Mouse (Mus musculus): ENCODE measurements around the gene Sel1l. TPM values are rescaled to one million over a fixed set of nuclear protein-coding genes. Genes with fewer than 3 reads are reported as not detected.

Sel1l gene
- total RNA-seq, 2 experiments from 2014 or later, result 64.8 to 66.3 TPM

DNA sequence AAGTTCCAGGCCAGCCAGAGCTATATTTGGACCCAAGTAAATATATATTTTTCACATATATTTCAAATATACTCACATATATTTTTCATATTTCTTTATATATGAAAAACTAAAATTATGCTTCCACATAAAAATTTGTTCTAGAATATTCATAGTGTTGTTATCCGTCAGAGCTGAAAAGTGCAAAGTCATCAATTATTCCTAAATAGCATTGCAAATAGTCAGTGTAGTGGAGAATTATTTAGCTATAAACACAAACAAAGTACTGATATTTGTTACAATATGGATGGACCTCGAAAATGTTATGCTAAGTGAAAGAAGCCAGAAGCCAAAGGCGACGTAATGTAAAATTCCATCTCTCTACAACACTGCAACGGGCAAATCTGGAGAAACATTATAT, 67.5 kb downstream of the Sel1l start:
- ATAC-seq (ENCODE audit: poor library complexity, severe bottlenecking), result no peak

- ATAC-seq (ENCODE audit: poor library complexity, severe bottlenecking), result no peak
Observed at GRCm38 (mm10) chr12:91780531-91780930, 68.4 kb downstream of the Sel1l start.

DNA sequence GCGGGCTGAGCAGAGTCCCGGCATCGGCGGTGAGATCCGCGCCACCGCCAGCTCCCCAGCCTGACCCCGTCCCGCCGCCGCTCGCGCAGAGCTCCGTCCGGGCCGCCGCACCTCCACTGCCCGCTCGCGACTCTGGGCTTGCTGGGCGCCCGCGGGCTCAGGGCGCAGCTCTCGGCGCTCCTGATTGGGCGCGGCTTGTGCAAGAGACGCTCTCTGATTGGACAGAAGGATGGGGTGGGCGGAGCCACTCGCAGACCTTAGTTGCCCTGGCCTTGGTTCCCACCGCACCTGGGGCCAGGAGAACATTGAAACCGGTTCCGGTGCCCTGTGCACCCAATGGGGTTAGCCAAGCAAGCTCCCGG, 70.0 kb downstream of the Sel1l start:
- peak; percentile 95 for ATAC-seq (ENCODE audit: poor library complexity, severe bottlenecking)

DNA sequence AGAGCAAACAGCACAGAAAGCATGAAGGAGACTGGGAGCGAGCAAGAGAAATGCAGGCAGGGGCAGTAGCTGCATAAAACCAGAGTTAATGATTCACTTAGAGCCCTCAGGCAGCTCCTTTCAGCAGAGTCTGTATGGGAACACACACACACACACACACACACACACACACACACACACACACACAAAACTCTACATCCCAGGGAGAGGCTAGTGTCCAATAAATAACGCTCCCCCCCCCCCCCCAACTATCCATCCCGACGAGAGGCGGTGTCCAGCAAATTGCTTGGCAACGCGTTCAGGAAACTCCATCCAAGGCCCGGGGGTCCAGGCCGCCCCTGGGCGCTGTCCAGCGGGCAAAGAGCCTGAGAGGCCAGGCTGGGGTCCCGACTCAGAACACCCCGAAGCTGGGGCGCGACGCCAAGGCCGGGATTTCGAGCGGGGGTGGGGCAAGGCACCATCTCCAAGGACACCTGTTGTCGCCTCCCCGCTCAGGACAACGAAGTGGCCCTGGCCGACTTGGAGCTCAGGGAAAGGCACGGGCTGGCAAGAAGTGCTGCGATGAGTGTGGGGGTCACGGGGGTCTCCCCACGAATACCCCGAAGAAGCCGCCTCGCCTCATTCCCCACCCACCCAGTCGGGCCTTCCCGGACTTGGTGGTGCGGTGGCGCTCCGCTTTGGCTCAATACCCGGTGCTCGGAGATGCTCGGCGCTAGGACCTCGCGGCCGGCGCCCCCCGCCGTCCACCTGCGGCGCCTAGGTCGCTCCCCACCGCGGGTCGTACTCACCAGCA, 70.5 kb downstream of the Sel1l start:
- ATAC-seq (ENCODE audit: poor library complexity, severe bottlenecking), result 0 out of 2 replicates have a peak, but pooled peaks have one; percentile 11

- ATAC-seq (ENCODE audit: poor library complexity, severe bottlenecking), result no peak
Observed at GRCm38 (mm10) chr12:91776342-91776741, 72.6 kb downstream of the Sel1l start.

GRCm38 (mm10) chr12:91774811-91775284, 74.1 kb downstream of the Sel1l start:
- ATAC-seq (ENCODE audit: poor library complexity, severe bottlenecking), result 0 out of 2 replicates have a peak, but pooled peaks have one; percentile 22

GRCm38 (mm10) chr12:91768871-91769270, 80.1 kb downstream of the Sel1l start:
- no peak for ATAC-seq (ENCODE audit: poor library complexity, severe bottlenecking)

DNA sequence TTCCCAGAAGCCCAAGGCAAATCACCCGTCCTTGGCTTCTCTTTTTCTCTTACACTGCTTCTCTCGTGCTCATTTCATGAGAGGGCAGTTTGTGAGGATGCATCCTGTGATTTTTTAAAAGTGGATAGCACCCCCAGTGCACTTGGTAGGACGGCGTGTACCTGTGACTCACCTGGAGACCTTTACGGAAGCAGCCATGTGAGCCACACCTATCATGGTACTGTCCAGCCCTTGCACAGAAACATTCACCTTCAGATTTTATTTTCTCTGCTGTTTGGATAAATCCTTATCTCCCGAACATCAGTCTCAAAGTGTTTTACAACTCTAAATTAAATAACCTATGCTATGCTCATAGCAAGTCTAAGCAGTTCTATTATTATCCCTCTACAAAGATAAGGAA, 80.8 kb downstream of the Sel1l start:
- no peak for ATAC-seq (ENCODE audit: poor library complexity, severe bottlenecking)

DNA sequence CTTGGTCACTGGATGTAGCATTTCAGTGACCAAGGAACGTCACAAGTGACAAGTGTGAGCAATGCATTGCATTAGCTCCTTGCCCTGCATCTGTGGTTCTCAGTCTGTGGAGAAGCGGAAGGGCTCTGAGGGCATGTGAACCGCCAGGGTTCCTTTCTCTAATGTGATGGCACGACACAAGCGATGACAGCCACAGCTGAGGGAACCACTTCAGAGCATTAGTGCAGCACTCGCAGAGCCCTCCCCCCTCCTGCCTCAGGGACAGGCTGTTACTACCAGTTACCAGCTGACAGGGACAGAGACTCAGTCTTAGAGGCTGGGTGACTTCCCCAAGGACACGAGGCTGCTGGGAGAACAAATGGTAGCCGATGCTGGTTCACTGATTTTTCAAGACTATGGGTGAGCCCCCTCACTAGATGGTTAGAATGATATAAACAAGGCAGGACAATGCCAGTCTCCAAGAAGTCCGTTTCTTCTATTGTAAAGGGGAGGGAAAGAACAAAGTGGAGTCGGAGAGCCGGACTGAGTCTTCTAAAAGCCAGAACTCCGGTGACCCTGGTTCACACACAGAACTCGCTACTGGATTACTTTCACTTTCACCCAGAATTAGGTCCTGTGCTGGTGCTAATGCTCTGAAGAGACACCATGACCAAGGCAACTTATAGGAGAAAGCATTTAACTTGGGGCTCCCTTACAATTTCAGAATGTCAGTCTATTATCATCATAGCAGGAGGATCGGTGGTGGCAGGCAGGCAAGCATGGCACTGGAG, 82.4 kb downstream of the Sel1l start:
- ATAC-seq (ENCODE audit: poor library complexity, severe bottlenecking), result peak; percentile 79

DNA sequence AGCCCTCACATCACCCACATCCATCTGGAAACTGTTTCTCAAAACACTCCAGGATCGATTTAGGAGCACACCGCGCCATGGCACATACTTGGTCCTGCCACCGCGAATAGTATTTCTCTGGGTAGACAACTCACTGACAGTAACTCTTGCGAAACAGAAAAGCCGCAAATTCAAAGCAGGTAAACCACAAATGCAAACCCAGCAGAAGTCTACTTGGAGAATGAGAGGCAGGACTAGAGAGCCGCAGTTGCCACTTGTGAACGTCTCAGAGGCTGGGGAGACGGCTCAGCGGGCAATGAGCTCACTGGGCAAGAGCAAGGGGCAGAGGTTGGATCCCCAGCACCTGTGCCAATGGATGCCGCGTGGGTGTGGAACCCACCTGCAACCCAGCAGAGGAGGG, 83.5 kb downstream of the Sel1l start:
- ATAC-seq (ENCODE audit: poor library complexity, severe bottlenecking), result peak; percentile 50

DNA sequence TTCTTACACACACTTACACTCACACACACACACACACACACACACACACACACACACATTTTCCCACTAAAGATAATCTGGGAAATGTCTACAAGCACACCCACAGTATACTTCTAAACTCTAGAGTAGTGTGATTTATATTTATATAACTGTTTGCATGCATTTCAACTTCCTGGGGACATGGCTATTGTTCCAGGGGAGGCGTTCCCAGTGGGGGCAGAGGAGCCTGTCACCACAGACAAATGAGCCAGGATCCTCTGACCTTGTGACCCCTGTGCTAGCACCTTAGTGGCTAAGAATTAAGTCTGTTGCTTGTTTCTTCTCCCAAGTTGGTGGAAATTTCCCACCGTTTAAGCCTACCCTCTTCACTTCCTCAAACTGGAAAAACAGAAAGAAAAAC, 83.9 kb downstream of the Sel1l start:
- ATAC-seq (ENCODE audit: poor library complexity, severe bottlenecking), result peak; percentile 10

DNA sequence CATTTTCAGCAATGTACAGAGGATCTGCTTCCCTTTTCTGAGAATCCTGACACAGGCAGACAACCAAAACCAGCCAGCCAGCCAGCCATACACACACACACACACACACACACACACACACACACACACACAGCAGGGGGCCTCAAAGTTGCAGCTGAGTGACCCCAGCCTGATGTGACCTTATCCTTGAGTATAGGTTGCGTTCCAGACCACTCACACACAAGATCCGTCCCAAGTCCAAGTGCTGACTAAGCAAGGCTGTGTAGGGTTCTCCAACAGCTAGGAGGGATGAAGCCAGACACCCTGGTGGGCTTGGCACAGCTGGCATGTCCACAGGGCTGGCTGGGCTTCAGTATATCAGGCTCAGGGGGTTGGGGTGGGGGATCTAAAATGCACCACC, 84.5 kb downstream of the Sel1l start:
- ATAC-seq (ENCODE audit: poor library complexity, severe bottlenecking), result no peak

DNA sequence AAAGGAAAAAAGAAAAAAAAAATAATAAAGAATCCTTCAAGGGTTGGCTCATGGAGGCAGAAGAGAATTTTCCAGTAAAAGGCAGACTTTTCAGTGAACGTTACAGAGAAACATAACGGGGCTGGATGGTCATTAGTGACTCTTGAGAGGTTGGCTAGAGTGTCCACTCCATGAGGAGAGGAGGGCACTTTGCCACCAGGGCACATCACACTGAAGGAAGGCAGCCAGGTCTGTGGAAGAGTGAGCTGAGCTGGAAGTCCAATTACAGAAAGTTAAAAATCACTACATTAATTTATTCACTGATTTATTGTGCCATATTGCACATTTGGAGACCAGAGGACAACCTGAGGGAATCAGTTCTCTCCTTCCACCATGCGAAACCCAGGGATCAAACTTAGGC, 89.1 kb downstream of the Sel1l start:
- no peak for ATAC-seq (ENCODE audit: poor library complexity, severe bottlenecking)

DNA sequence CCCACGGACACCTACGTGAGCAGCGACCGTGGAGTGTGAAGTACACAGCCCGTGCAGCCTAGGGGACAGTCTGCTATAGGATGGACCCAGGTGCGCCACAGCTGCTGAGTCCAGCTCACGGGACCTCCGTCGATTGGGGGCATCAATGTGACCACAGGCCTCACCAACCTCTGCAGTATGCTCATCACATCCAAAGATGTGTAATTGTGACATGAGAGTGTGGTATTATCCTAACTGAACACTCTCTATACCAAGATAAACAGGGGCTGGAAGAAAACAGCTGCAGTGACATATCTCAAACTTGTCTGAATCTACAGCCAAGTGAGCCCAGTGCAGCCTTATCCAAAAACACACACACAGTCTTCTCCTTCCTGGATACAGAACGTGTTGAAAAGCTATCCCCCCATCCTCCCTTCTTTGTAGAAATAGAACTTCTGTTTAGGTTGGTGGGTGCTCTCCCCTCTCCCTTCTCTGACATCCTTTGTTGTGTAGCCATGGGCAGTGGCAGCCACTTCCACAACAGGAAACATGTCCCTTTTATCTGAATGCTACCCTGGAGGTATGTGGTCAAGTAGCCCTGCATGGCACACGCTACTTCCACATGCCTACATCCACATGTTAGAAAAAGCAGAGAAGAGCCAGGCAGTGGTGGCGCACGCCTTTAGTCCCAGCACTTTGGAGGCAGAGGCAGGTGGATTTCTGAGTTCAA, 90.9 kb downstream of the Sel1l start:
- peak; percentile 40 for ATAC-seq (ENCODE audit: poor library complexity, severe bottlenecking)

DNA sequence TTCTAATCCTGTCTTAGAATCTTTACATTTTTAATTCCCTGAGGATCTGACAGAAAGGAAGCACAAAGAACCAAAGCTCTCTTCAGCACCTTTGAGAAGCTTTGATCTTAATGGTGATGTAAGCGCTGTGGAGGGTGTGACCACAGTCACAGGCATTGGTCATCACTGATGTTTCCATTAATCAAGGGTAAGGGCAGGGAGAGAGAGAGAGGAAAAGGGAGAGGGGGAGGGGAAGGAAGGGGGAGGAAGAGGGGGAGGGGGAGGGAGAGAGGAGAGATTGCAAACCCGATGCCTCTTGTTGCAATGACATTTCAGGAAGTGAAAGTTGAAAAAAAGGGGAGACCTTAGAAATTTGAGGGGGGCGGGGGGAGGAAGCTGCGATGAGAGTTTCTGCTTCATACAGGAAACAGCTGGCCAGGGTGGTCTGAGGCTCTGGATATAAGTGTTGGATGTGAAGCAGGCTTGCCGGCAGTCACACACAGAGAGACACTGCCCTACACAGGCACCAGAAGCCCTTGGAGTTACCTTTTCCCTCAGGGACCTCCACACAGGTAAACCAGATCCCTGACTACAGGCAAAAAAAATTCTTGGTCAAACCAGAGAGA, 92.3 kb downstream of the Sel1l start:
- ATAC-seq (ENCODE audit: poor library complexity, severe bottlenecking), result peak; percentile 83

Other genes starting within 250 kb of the Sel1l start
- 3.9 and 6.2 TPM in 2 replicates for gene Ston2, start 60.8 kb downstream of the Sel1l start, total RNA-seq (2015)
- 2.5 and 4.6 TPM in 2 replicates for gene Ston2, start 60.8 kb downstream of the Sel1l start, total RNA-seq (2017)